Mouse (Mus musculus) kidney, embryonic 16.5 days (tissue): ENCODE data around the gene Selenon. TPM values are rescaled to one million over a fixed set of nuclear protein-coding genes. Genes with fewer than 3 reads are reported as not detected.

Experiments
- ATAC-seq: fragments of 200-750 bp; cut with Nextera tagmentation; 2 replicates; pipeline ENCODE4 v1.8.0; 2017; ENCODE audit warnings: moderate TSS enrichment; ENCODE audit not compliant: low FRiP score, low TSS enrichment
- H3K27ac ChIP-seq: fragments of 300-500 bp; sonication (generic); 2 replicates; pipeline ENCODE4 v1.5.1; 2014; ENCODE audit warnings: low read length
- H3K27me3 ChIP-seq: fragments of 300-500 bp; sonication (generic); 2 replicates; pipeline ENCODE4 v1.6.1; 2014; ENCODE audit warnings: low read length, control low read depth, mixed read lengths; ENCODE audit not compliant: insufficient read depth
- H3K36me3 ChIP-seq: fragments of 300-500 bp; sonication (generic); 2 replicates; pipeline ENCODE4 v1.6.1; 2014; ENCODE audit warnings: low read length, control low read depth, mixed read lengths; ENCODE audit not compliant: insufficient read depth
- H3K4me1 ChIP-seq: fragments of 300-500 bp; sonication (generic); 2 replicates; pipeline ENCODE4 v1.6.1; 2014; ENCODE audit warnings: low read length, control low read depth, mixed read lengths; ENCODE audit not compliant: insufficient read depth
- H3K4me2 ChIP-seq: fragments of 300-500 bp; sonication (generic); replicated peaks from 2 replicates; pipeline ENCODE4 v1.6.1; 2014; ENCODE audit warnings: low read depth, low read length
- H3K4me3 ChIP-seq: fragments of 300-500 bp; sonication (generic); 2 replicates; pipeline ENCODE4 v1.5.1; 2014; ENCODE audit warnings: mild to moderate bottlenecking, low read length
- H3K9ac ChIP-seq: fragments of 300-500 bp; sonication (generic); replicated peaks from 2 replicates; pipeline ENCODE4 v1.6.1; 2014; ENCODE audit warnings: low read length
- H3K9me3 ChIP-seq: fragments of 300-500 bp; sonication (generic); 2 replicates; pipeline ENCODE4 v1.6.1; 2016; ENCODE audit warnings: low read length, control low read depth
- WGBS: fragments of 180-500 bp; shearing (Covaris S2); extraction: QIAGEN DNeasy Blood & Tissue Kit; methylation state at CpG from one replicate; pipeline ENCODE4 v1.1.7; 2014; 5-methylcytosine and 5-hydroxymethylcytosine counted together
- polyA plus RNA-seq: library from polyadenylated mRNA; unstranded; fragments of >200 nt; fragmentation: Nextera tagmentation; extraction: Ambion mirVana; gene quantifications from 2 replicates; pipeline ENCODE4 v1.2.1, GENCODE M21; 2015

Selenon gene
- polyA plus RNA-seq, 1 experiment from 2014 or later, result 9.7 TPM

GRCm38 (mm10) chr4:134579620-134580019 is 27.7 kb upstream of the Selenon start:
- H3K27ac ChIP-seq, result no peak overlapping the region
- H3K4me1 ChIP-seq, result peaks cover 15% of the 10 kb centered on the region
- H3K36me3 ChIP-seq, result no peaks in the 10 kb centered on the region
- no peaks in the 10 kb centered on the region for H3K27me3 ChIP-seq
- H3K9me3 ChIP-seq, result no peaks in the 10 kb centered on the region
- H3K9ac ChIP-seq, result no peak overlapping the region
- H3K4me2 ChIP-seq, result peak overlapping the region; percentile 10
- peak; percentile 50; the same call in 1 of the 2 replicates for ATAC-seq
- 18% methylated on average over 5 of the region's 5 CpGs for WGBS
- H3K4me3 ChIP-seq, result no peak overlapping the region

- H3K27ac ChIP-seq, result no peak overlapping the region
- no peak overlapping the region for H3K4me3 ChIP-seq
- peak; percentile 66 for ATAC-seq
- no peaks in the 10 kb centered on the region for H3K9me3 ChIP-seq
- H3K36me3 ChIP-seq, result no peaks in the 10 kb centered on the region; the same call in 1 of the 2 replicates
- H3K4me2 ChIP-seq, result peak overlapping the region; percentile 10
- WGBS, result 9% methylated on average over 11 of the region's 11 CpGs
- H3K9ac ChIP-seq, result no peak overlapping the region
- H3K4me1 ChIP-seq, result peaks cover 15% of the 10 kb centered on the region
- H3K27me3 ChIP-seq, result no peaks in the 10 kb centered on the region
These were observed 27.2 kb upstream of the Selenon start for GRCm38 (mm10) chr4:134579212-134579611.

DNA sequence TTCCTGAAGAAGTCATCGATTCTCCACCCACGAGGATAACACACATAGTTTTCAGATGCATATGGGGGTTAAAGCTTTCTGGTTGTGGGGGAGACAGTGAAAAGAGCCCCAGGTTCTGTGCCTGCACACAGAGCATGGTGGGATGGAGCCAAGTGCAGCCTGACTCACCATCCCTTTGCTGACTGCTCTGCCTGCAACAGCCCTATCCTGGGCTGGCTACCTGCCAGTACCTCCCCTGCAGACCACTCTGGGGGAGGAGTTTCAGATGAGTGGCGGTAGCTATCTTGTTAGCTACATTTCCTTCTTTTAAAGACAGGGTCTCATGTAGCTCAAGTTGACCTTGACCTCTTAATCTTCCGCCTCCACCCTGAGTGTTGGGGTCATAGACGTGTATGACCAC is 26.4 kb upstream of the Selenon start:
- Histone ChIP-seq H3K9me3 (no peaks in the 10 kb centered on the region), H3K36me3 (no peaks in the 10 kb centered on the region; the same call in 1 of the 2 replicates), H3K9ac (no peak overlapping the region), H3K27ac (no peak overlapping the region), H3K4me2 (no peak overlapping the region), H3K27me3 (no peaks in the 10 kb centered on the region), H3K4me1 (peaks cover 15% of the 10 kb centered on the region), H3K4me3 (no peak overlapping the region)
- ATAC-seq, result no peak
- WGBS, result 62% methylated on average over 5 of the region's 5 CpGs

DNA sequence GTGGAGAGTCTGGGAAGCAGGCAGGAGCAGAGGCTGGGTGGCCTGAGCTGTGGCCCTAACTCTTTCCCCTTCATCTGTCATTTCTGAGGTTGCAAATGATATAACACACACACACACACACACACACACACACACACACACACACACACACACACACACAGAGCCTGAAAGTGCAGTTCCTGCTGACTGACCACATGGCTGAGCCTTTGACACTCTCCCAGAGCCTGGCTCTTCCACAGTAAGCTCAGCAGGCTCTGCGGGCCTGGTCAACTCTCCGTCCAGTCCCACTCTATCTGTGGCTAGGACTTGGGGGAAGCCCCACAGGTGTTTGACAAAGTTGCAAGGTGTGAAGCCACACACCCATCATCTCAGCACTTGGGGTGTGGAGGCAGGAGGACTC is 25.3 kb upstream of the Selenon start:
- Histone ChIP-seq H3K9ac (no peak overlapping the region), H3K27me3 (no peaks in the 10 kb centered on the region), H3K9me3 (no peaks in the 10 kb centered on the region), H3K4me3 (no peak overlapping the region), H3K4me1 (peaks cover 15% of the 10 kb centered on the region), H3K4me2 (no peak overlapping the region), H3K27ac (no peak overlapping the region), H3K36me3 (no peaks in the 10 kb centered on the region; the same call in 1 of the 2 replicates)
- ATAC-seq, result no peak
- 78% methylated on average over 2 of the region's 2 CpGs for WGBS

DNA sequence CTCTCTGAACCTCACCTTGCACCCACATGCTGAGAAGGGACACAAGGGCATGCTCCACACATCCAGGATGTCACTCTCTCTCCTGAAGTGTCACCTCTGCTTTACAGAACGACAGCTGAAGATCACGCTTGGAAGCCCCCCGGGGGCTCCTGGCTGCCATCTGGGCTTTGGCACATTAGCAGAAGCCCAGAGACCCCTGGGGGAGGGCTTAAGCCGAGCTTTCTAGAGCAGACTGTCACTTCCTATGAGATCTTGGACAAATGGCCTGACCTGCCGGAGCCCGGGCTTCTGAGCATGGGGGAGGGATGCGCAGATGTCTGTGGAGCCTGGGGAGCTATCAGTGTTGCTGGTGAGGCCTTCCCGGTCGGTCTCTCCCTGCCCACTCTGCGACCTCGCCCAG is 23.5 kb upstream of the Selenon start:
- H3K36me3 ChIP-seq, result no peaks in the 10 kb centered on the region; the same call in 1 of the 2 replicates
- no peak overlapping the region for H3K4me3 ChIP-seq
- no peaks in the 10 kb centered on the region for H3K9me3 ChIP-seq
- H3K4me2 ChIP-seq, result no peak overlapping the region
- WGBS, result 35% methylated on average over 11 of the region's 11 CpGs
- no peak overlapping the region for H3K27ac ChIP-seq
- no peak for ATAC-seq
- no peaks in the 10 kb centered on the region for H3K27me3 ChIP-seq
- peaks cover 15% of the 10 kb centered on the region for H3K4me1 ChIP-seq
- H3K9ac ChIP-seq, result no peak overlapping the region

- Histone ChIP-seq H3K4me1 (no peaks in the 10 kb centered on the region), H3K4me2 (no peak overlapping the region), H3K4me3 (no peak overlapping the region), H3K9ac (no peak overlapping the region), H3K27me3 (no peaks in the 10 kb centered on the region), H3K9me3 (no peaks in the 10 kb centered on the region), H3K27ac (no peak overlapping the region), H3K36me3 (no peaks in the 10 kb centered on the region; the same call in 1 of the 2 replicates)
- 67% methylated on average over 24 of the region's 24 CpGs for WGBS
- no peak for ATAC-seq
These were observed 20.7 kb upstream of the Selenon start for GRCm38 (mm10) chr4:134572449-134573300.

- Histone ChIP-seq H3K9ac (no peak overlapping the region), H3K27me3 (no peaks in the 10 kb centered on the region), H3K4me1 (no peaks in the 10 kb centered on the region), H3K4me3 (no peak overlapping the region), H3K36me3 (no peaks in the 10 kb centered on the region; the same call in 1 of the 2 replicates), H3K27ac (no peak overlapping the region), H3K4me2 (no peak overlapping the region), H3K9me3 (no peaks in the 10 kb centered on the region)
- 66% methylated on average over 14 of the region's 14 CpGs for WGBS
- no peak for ATAC-seq
These were observed 18.9 kb upstream of the Selenon start for GRCm38 (mm10) chr4:134570704-134571451.

DNA sequence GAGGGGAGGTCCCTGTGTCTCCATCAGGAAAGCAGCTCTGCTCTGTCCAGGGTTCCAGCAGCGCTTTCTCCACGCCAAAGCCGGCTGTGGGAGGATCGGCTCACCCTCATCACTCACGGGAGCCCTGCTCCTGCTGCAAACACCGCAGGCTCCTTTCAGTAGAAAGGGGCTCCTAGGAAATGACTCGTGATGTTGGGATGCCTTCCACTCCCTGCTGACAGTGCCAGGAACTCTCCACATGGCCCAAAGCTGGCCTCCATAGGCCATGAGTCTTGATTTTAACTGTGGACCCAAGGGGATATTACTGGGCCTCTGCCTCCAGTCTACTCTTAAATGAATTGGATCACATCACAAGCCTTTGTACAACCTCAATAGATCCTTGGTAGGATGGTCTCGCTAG is 17.9 kb upstream of the Selenon start:
- H3K4me1 ChIP-seq, result no peaks in the 10 kb centered on the region
- no peak overlapping the region for H3K4me2 ChIP-seq
- H3K9me3 ChIP-seq, result no peaks in the 10 kb centered on the region
- no peak overlapping the region for H3K4me3 ChIP-seq
- WGBS, result 68% methylated on average over 8 of the region's 8 CpGs
- H3K27ac ChIP-seq, result no peak overlapping the region
- no peaks in the 10 kb centered on the region for H3K27me3 ChIP-seq
- H3K9ac ChIP-seq, result no peak overlapping the region
- no peak for ATAC-seq
- H3K36me3 ChIP-seq, result peaks cover 5% of the 10 kb centered on the region; the same call in 1 of the 2 replicates

DNA sequence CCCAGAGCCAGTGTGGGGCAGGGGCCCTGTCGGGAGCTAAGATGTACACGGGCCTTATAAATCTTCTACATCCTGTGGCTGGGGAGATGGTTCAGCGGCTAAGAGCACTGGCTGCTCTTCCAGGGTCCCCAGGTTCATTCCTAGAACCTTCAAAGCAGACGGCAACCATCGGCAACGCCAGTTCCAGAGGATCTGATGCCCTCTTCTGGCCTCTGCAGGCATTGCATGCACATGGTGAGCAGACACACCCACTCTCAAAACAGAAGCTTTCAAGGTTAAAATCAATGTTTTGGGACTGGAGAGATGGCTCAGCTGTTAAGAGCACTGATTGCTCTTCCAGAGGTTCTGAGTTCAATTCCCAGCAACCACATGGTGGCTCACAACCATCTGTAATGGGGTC is 17.2 kb upstream of the Selenon start:
- Histone ChIP-seq H3K36me3 (peaks cover 5% of the 10 kb centered on the region; the same call in 1 of the 2 replicates), H3K4me1 (no peaks in the 10 kb centered on the region), H3K9me3 (no peaks in the 10 kb centered on the region), H3K4me2 (no peak overlapping the region), H3K9ac (no peak overlapping the region), H3K4me3 (no peak overlapping the region), H3K27me3 (no peaks in the 10 kb centered on the region), H3K27ac (no peak overlapping the region)
- WGBS, result 66% methylated on average over 6 of the region's 6 CpGs
- ATAC-seq, result no peak
